Mouse (Mus musculus) CH12.LX (cell line): ENCODE data around the gene Gorasp1.

Experiments used
- CHD1 ChIP-seq: IDR thresholded peaks from 2 replicates; pipeline ENCODE4 v1.6.1; 2012; ENCODE audit warnings: low read depth, low read length, improper control_type of control experiment, inconsistent platforms
- CTCF ChIP-seq, 2 experiments: IDR thresholded peaks in 1 of 2; conservative IDR thresholded peaks in 1 of 2; 2 replicates each; pipeline ENCODE4 v1.5.1; 2011 to 2012; ENCODE audit warnings: low read depth in 2 of 2, low read length in 2 of 2, improper control_type of control experiment in 1 of 2, inconsistent platforms in 1 of 2, mild to moderate bottlenecking in 1 of 2, moderate library complexity in 1 of 2
- ELF1 ChIP-seq: IDR thresholded peaks from 2 replicates; pipeline ENCODE4 v1.6.1; 2014; ENCODE audit warnings: low read depth, mild to moderate bottlenecking, inconsistent platforms, low read length, improper control_type of control experiment
- EP300 ChIP-seq: IDR thresholded peaks from 2 replicates; pipeline ENCODE4 v1.6.1; 2011; ENCODE audit warnings: low read length, improper control_type of control experiment
- MAX ChIP-seq: IDR thresholded peaks from 2 replicates; pipeline ENCODE4 v1.6.1; 2011; ENCODE audit warnings: low read length, improper control_type of control experiment
- MEF2A ChIP-seq: IDR thresholded peaks from 2 replicates; pipeline ENCODE4 v1.6.1; 2014; ENCODE audit warnings: low read depth, mild to moderate bottlenecking, inconsistent platforms, low read length, improper control_type of control experiment, borderline replicate concordance
- MYC ChIP-seq: IDR thresholded peaks from 2 replicates; pipeline ENCODE4 v1.6.1; 2011; ENCODE audit warnings: low read depth, mild to moderate bottlenecking, improper control_type of control experiment, low read length
- NELFE ChIP-seq: IDR thresholded peaks from 2 replicates; pipeline ENCODE4 v1.6.1; 2011; ENCODE audit warnings: low read depth, low read length, improper control_type of control experiment
- NRF1 ChIP-seq: IDR thresholded peaks from 2 replicates; pipeline ENCODE4 v1.6.1; 2014; ENCODE audit warnings: low read depth, mild to moderate bottlenecking, inconsistent platforms, low read length, improper control_type of control experiment, moderate library complexity
- POLR2A ChIP-seq: IDR thresholded peaks from 2 replicates; pipeline ENCODE4 v1.6.1; 2011; ENCODE audit warnings: low read depth, mild to moderate bottlenecking, improper control_type of control experiment, low read length
- ZNF384 ChIP-seq: IDR thresholded peaks from 2 replicates; pipeline ENCODE4 v1.6.1; 2012; ENCODE audit warnings: low read depth, low read length, improper control_type of control experiment, inconsistent platforms

DNA sequence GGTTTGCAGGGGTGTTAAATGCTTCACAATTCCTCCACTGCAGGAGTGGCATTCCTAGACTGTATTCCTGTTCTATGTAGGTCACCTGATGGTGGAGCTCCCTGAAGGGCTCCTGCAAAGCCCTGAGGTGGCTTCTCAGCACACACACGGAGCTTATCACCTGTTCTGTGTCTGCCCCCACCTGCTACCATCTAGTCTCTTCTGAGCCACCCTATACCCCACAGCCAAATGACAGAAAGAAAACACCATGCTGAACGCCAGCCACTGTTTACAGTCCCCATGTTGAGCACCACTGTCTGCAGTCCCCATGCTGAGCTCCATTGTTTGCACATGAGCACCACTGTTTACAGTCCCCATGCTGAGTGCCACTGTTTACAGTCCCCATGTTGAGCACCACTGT is 42.4 kb upstream of the Gorasp1 start:
- TF ChIP-seq MYC (no peak), EP300 (no peak), ELF1 (no peak), NRF1 (no peak), MAX (no peak), ZNF384 (no peak), CTCF (conservative IDR thresholded peaks at IDR 0.05 in 1 of 2, IDR thresholded peaks at IDR 0.05 in 1 of 2; ENCODE audit: low read depth in 2 of 2, low read length in 2 of 2) (no peak), MEF2A (no peak), CHD1 (no peak), NELFE (no peak), POLR2A (no peak)
